Mouse (Mus musculus): ENCODE measurements around the gene Kcnh2. TPM values are rescaled to one million over a fixed set of nuclear protein-coding genes. Genes with fewer than 3 reads are reported as not detected.
A peak's percentile ranks its signal among the peaks of the same experiment; 100 is the strongest.

Kcnh2 gene
- polyA plus RNA-seq, 1 experiment from 2014 or later: 21.0 TPM

DNA sequence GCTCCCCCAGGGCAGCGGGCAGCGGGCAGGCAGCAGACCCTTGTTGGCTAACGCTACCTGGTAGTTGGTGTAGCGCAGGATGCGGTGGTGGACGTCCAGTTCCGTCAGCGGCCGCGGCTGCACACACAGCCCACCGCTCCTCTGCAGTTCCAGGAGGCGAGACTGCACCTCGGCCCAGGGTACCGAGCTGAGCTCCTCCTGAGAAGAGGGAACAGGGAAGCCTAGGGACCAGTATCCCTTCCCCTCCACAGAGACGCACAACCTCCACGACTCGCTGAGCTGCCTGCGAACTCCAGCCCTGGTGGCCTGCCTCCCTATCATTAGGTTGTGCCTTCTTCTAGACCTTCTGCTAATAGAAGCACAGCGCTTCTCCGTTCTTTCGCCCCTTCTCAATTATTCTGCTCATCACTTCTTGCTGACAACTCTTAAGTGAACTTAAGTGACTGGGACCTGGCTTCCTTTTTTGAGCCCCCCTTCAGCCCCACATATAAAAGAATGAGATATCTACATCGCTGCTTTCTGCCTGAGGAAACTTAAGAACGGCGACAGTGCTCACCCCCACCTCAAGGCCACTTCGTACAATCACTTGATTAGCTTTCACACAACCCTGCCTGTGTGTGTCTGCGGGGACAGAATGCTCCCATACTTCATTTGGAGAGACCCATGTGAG, 37.0 kb upstream of the Kcnh2 start:
- Histone ChIP-seq H3K36me3 (no peaks in the 10 kb centered on the region), H3K4me3 (peak overlapping the region; percentile 52), H3K4me1 (replicated peaks) (peaks cover 56% of the 10 kb centered on the region), H3K27me3 (peaks cover 18% of the 10 kb centered on the region), H3K27ac (peak overlapping the region; percentile 55), H3K9ac (peak overlapping the region; percentile 61), H3K9me3 (replicated peaks) (no peaks in the 10 kb centered on the region), H3K4me2 (peak overlapping the region; percentile 91)
- 26% methylated on average over 26 of the region's 26 CpGs for WGBS
- no peak for ATAC-seq (replicated peaks; ENCODE audit: insufficient number of reproducible peaks, insufficient read depth, low FRiP score, low read depth)

GRCm38 (mm10) chr5:24387264-24388241, 36.1 kb upstream of the Kcnh2 start:
- ATAC-seq (replicated peaks; ENCODE audit: insufficient number of reproducible peaks, insufficient read depth, low FRiP score, low read depth): peak; percentile 19; the same call in 1 of the 2 replicates
- Histone ChIP-seq H3K27me3 (peaks cover 18% of the 10 kb centered on the region), H3K27ac (peak overlapping the region; percentile 55), H3K4me2 (peak overlapping the region; percentile 91), H3K36me3 (no peaks in the 10 kb centered on the region), H3K9ac (peak overlapping the region; percentile 61), H3K9me3 (replicated peaks) (no peaks in the 10 kb centered on the region), H3K4me3 (peak overlapping the region; percentile 52), H3K4me1 (replicated peaks) (peaks cover 61% of the 10 kb centered on the region)
- under 1% methylated on average over 65 of the region's 73 CpGs for WGBS

GRCm38 (mm10) chr5:24385887-24386550, 34.6 kb upstream of the Kcnh2 start:
- no peak overlapping the region for H3K4me3 ChIP-seq
- H3K9ac ChIP-seq: no peak overlapping the region
- WGBS: 79% methylated on average over 10 of the region's 10 CpGs
- no peaks in the 10 kb centered on the region for H3K9me3 ChIP-seq (replicated peaks)
- peaks cover 64% of the 10 kb centered on the region for H3K4me1 ChIP-seq (replicated peaks)
- H3K4me2 ChIP-seq: no peak overlapping the region
- no peak for ATAC-seq (replicated peaks; ENCODE audit: insufficient number of reproducible peaks, insufficient read depth, low FRiP score, low read depth)
- peaks cover 18% of the 10 kb centered on the region for H3K27me3 ChIP-seq
- H3K27ac ChIP-seq: peak overlapping the region; percentile 17; the same call in 1 of the 2 replicates
- no peaks in the 10 kb centered on the region for H3K36me3 ChIP-seq

- H3K9me3 ChIP-seq (replicated peaks): no peaks in the 10 kb centered on the region
- WGBS: 86% methylated on average over 5 of the region's 5 CpGs
- H3K9ac ChIP-seq: no peak overlapping the region
- H3K4me3 ChIP-seq: no peak overlapping the region
- 0 out of 2 replicates have a peak overlapping the region, but pooled peaks have one; percentile 43 for H3K27ac ChIP-seq
- peaks cover 18% of the 10 kb centered on the region for H3K27me3 ChIP-seq
- peaks cover 64% of the 10 kb centered on the region for H3K4me1 ChIP-seq (replicated peaks)
- H3K36me3 ChIP-seq: no peaks in the 10 kb centered on the region
- no peak overlapping the region for H3K4me2 ChIP-seq
- no peak for ATAC-seq (replicated peaks; ENCODE audit: insufficient number of reproducible peaks, insufficient read depth, low FRiP score, low read depth)
Measured at GRCm38 (mm10) chr5:24385374-24385773, 34.0 kb upstream of the Kcnh2 start.

GRCm38 (mm10) chr5:24384407-24384806, 33.0 kb upstream of the Kcnh2 start:
- no peaks in the 10 kb centered on the region for H3K9me3 ChIP-seq (replicated peaks)
- H3K27ac ChIP-seq: peak overlapping the region; percentile 72
- peak; percentile 24; the same call in 1 of the 2 replicates for ATAC-seq (replicated peaks; ENCODE audit: insufficient number of reproducible peaks, insufficient read depth, low FRiP score, low read depth)
- H3K4me2 ChIP-seq: 0 out of 2 replicates have a peak overlapping the region, but pooled peaks have one; percentile 82
- H3K27me3 ChIP-seq: peaks cover 18% of the 10 kb centered on the region
- no peak overlapping the region for H3K4me3 ChIP-seq
- H3K4me1 ChIP-seq (replicated peaks): peaks cover 62% of the 10 kb centered on the region
- no peak overlapping the region for H3K9ac ChIP-seq
- H3K36me3 ChIP-seq: no peaks in the 10 kb centered on the region
- WGBS: 46% methylated on average over 6 of the region's 6 CpGs

DNA sequence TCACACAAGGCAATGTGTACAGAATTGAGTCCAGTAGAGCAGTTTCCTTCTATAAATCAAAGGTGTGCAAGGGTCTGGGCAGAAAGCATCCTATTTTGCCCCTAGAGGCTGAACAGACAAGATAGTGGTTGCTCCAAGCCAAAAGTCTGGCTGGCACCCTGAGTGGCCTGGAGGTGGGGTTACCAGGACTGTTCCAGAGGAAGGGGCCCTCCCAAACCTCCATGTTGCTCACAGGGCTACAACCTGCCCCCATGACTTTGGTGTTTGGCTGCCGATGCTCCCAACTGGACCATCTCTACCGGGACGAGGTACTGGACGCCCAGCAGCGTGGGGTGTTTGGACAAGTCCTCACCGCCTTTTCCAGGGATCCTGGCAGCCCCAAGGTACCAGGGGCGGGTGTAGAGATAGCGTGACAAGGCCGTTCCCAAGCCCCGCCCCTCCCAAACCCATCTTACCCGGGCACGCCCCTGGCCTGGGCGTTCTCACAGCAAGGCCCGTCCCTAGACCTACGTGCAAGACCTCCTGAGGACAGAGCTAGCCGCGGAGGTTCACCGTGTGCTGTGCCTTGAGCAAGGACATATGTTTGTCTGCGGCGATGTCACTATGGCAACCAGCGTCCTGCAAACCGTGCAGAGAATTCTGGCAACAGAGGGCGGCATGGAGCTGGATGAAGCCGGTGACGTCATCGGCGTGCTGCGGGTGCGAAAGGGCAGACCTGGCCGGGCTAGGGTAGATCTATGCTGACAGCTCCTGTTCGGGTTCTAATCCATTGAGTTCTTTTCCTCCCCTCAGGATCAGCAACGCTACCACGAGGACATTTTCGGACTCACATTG, 31.8 kb upstream of the Kcnh2 start:
- peaks cover 14% of the 10 kb centered on the region for H3K27me3 ChIP-seq
- H3K9ac ChIP-seq: peak overlapping the region; percentile 59
- WGBS: 1% methylated on average over 34 of the region's 34 CpGs
- peaks cover 53% of the 10 kb centered on the region for H3K4me1 ChIP-seq (replicated peaks)
- no peaks in the 10 kb centered on the region for H3K36me3 ChIP-seq
- peak overlapping the region; percentile 72 for H3K27ac ChIP-seq
- H3K4me2 ChIP-seq: peak overlapping the region; percentile 82
- peak; percentile 84 for ATAC-seq (replicated peaks; ENCODE audit: insufficient number of reproducible peaks, insufficient read depth, low FRiP score, low read depth)
- no peaks in the 10 kb centered on the region for H3K9me3 ChIP-seq (replicated peaks)
- peak overlapping the region; percentile 51 for H3K4me3 ChIP-seq

GRCm38 (mm10) chr5:24381988-24382387, 30.6 kb upstream of the Kcnh2 start:
- Histone ChIP-seq H3K4me2 (no peak overlapping the region), H3K27me3 (peaks cover 12% of the 10 kb centered on the region), H3K4me1 (replicated peaks) (peaks cover 41% of the 10 kb centered on the region), H3K9ac (no peak overlapping the region), H3K27ac (no peak overlapping the region), H3K4me3 (no peak overlapping the region), H3K36me3 (no peaks in the 10 kb centered on the region), H3K9me3 (replicated peaks) (no peaks in the 10 kb centered on the region)
- no peak for ATAC-seq (replicated peaks; ENCODE audit: insufficient number of reproducible peaks, insufficient read depth, low FRiP score, low read depth)
- 57% methylated on average over 2 of the region's 2 CpGs for WGBS

- 60% methylated on average over 6 of the region's 6 CpGs for WGBS
- Histone ChIP-seq H3K36me3 (no peaks in the 10 kb centered on the region), H3K9ac (no peak overlapping the region), H3K4me3 (no peak overlapping the region), H3K27ac (no peak overlapping the region), H3K9me3 (replicated peaks) (no peaks in the 10 kb centered on the region), H3K27me3 (peaks cover 7% of the 10 kb centered on the region), H3K4me1 (replicated peaks) (peaks cover 36% of the 10 kb centered on the region), H3K4me2 (no peak overlapping the region)
- no peak for ATAC-seq (replicated peaks; ENCODE audit: insufficient number of reproducible peaks, insufficient read depth, low FRiP score, low read depth)
Measured at GRCm38 (mm10) chr5:24381486-24381885, 30.1 kb upstream of the Kcnh2 start.

DNA sequence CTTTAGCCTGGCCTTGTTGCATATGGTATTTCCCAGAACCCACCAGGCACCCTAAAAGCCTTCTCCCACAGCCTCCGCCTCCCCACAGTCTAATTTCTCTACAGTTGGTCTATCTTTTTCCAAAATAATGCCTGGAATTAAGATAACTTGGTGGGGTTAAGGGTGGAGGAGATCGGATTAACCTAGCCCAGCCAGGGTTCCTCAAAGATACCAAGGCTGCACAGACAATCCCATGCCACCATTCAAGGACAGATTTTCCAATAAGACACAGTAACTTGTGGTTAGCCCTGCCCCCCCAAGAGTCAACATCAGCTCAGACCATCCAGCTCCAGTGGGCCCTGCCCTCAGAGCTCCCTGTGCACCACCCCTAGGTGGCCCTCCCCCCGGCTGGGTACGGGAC, 29.1 kb upstream of the Kcnh2 start:
- Histone ChIP-seq H3K9me3 (replicated peaks) (no peaks in the 10 kb centered on the region), H3K36me3 (no peaks in the 10 kb centered on the region), H3K4me3 (no peak overlapping the region), H3K9ac (no peak overlapping the region), H3K27me3 (no peaks in the 10 kb centered on the region), H3K4me2 (no peak overlapping the region), H3K27ac (no peak overlapping the region), H3K4me1 (replicated peaks) (peaks cover 32% of the 10 kb centered on the region)
- ATAC-seq (replicated peaks; ENCODE audit: insufficient number of reproducible peaks, insufficient read depth, low FRiP score, low read depth): no peak
- 81% methylated on average over 4 of the region's 4 CpGs for WGBS

DNA sequence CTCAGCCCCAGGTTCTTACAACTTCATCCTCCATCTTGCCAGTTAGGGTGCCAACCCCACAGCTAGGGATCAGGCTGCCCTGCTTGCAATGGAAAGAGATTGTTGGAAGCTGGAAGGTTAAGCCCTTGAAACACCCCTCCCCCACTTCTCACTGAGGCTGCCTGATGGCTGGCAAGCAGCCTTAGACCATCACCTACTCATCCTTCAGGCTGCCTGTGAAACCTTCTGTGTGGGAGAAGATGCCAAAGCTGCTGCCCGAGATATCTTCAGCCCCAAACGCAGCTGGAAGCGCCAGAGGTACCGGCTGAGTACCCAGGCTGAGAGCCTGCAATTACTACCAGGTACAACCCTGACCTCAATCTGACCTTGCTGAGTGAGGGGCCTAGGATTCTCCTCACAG, 28.1 kb upstream of the Kcnh2 start:
- 58% methylated on average over 4 of the region's 4 CpGs for WGBS
- Histone ChIP-seq H3K4me3 (no peak overlapping the region), H3K4me2 (no peak overlapping the region), H3K27ac (no peak overlapping the region), H3K9me3 (replicated peaks) (no peaks in the 10 kb centered on the region), H3K4me1 (replicated peaks) (peaks cover 34% of the 10 kb centered on the region), H3K27me3 (no peaks in the 10 kb centered on the region), H3K9ac (no peak overlapping the region), H3K36me3 (no peaks in the 10 kb centered on the region)
- no peak for ATAC-seq (replicated peaks; ENCODE audit: insufficient number of reproducible peaks, insufficient read depth, low FRiP score, low read depth)
